Mouse (Mus musculus) frontal cortex, adult 2 months (tissue): ENCODE data around the gene Ccdc60. TPM values are rescaled to one million over a fixed set of nuclear protein-coding genes. Genes with fewer than 3 reads are reported as not detected.

ENCODE experiments used
- DNase-seq, 2 experiments: peaks; one replicate each; pipeline ENCODE4 v3.0.0; 2022; ENCODE audit warnings: low spot score in 1 of 2; ENCODE audit errors: extremely low spot score in 1 of 2
- polyA plus RNA-seq: library from polyadenylated mRNA; depleted of rRNA; stranded (reverse); fragments of >200 nt; gene quantifications from 2 replicates; pipeline ENCODE4 v1.2.3, GENCODE M21; 2012; rRNA removed

Ccdc60 gene
- polyA plus RNA-seq, 1 experiment, result 0.60 TPM

DNA sequence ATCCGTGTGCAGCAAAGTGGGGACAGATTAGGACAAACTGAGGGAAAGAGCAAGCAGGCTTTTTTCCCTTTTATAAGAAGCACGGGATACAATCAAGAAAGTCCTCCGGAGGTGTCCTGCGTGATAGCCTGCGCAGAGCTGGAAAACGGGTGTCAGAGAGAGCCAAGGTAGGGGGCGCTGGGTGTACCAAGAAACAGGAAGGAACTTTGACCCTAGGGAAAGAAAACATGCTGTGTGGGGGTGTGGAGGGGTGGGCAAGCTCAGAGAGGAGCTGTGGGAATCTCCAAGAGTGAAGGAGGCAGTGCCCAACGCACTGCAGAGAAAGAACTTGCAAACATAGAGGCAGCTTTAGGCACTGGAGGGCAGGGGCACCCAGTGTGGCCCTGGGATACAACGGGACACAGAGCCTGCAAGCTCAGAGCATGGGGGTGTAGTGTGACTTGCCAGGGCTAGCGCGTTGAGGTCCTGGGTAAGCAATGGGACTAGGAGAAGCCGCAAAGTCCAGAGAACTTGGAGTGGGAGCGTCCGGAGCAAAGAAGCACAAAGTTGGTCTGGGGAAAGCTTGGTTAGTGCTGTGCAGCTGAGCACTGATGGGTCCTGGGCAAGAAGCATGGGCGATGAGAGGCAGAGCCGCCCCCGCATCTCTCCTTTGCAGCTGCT, 206.4 kb downstream of the Ccdc60 start:
- no peak for DNase-seq

GRCm38 (mm10) chr5:116081616-116082015, 207.2 kb downstream of the Ccdc60 start:
- no peak for DNase-seq

DNA sequence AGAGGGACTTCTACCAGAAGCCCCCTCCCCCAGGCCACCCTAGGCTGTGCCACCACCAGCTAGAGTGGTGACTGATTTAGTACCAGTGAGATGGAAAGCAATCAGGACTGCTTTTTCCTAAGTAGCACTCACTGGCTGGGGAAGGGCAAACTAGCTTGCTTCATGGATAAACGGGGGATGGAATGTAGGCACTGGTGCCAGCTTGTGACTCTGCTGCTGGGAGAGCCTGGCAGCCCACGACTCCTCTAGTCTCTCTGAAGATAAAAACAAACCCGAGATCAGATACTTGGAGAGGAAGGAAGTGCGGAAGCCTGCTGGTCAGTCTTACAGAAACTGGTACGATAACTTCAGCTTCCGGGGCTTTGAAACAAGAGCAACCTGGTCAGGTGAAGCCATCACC, 208.0 kb downstream of the Ccdc60 start:
- DNase-seq, result peak in 1 of 2 experiments; percentile 9

Other genes starting within 250 kb of the Ccdc60 start
- gene Tmem233, start 205.7 kb downstream of the Ccdc60 start, polyA plus RNA-seq, result not detected in 2 replicates
- 13.6 and 15.0 TPM in 2 replicates for gene Hspb8, start 133.9 kb upstream of the Ccdc60 start, polyA plus RNA-seq